Mouse (Mus musculus): ENCODE measurements at regions not wholly inside any gene's neighbourhood (a gene's known extent, or its start where the extent isn't known, plus 50 kb on each side); places are given as distances from the start of the nearest gene placed in this dataset.

DNA sequence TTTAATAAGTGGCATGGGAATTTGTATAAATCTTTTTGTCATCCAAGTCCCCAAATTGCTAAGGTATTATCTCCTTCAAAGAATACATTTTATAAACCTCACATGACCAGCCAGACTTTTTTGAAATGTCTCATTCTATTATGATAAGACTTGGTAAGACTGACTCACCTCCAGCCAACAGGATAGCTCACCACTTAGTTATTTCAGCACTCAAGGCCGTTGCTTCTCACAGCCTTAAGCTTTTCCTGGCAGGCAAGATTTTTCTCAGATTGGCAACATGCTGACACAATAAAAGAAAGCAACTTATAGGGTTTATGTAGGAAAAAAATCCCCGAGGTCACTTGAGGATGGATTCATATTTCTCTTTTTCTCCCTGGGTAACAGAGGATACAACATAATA lies 935.9 kb upstream of the Acvr2a start:
- TF ChIP-seq CTCF (IDR thresholded peaks at IDR 0.05; ENCODE audit: low read depth, low read length) (no peak), POLR2A (IDR thresholded peaks at IDR 0.05; ENCODE audit: extremely low read depth, insufficient read depth, low read length) (no peak)
